Mouse (Mus musculus): Measurements from ENCODE around the gene Gtf2f1.

DNA sequence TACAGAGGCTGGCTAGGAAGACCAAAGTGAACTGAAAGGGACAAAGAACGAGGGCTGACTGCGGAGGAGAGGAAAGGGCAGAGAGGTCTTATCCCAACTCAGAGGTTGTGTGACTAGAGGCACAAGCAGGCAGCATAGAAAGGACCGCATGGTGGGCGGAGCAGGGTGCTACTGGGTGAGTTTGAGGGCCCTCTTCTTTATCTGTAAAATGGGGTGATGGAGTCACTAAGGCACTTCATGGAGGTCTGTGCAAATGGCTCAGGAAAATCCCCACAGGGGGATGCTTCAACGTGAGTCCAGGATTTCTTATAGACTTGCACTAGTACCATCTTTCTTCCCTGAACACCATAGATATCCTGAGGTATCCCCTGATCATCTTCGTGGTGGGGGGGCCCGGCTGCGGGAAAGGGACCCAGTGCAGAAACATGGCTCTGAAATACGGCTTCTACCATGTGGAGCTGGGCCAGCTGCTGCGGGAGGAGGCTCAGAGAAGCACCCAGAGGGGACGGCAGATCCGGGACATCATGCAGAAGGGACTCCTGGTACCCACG, 1.2 kb upstream of the Gtf2f1 start:
- TF ChIP-seq CTCF (IDR thresholded peaks at IDR 0.05; ENCODE audit: control insufficient read depth, insufficient read depth, insufficient replicate concordance, low read depth, low read length) (no peak), POLR2A (IDR thresholded peaks at IDR 0.05; ENCODE audit: control insufficient read depth, low read depth, low read length) (no peak)
